Mouse (Mus musculus) heart, adult 2 months (tissue): ENCODE measurements around the gene 2010300C02Rik. TPM values are rescaled to one million over a fixed set of nuclear protein-coding genes. Genes with fewer than 3 reads are reported as not detected.

Source experiments
- DNase-seq, 2 experiments: peaks; one replicate each; pipeline ENCODE4 v3.0.0; 2021
- H3K27ac ChIP-seq: fragments of 200-600 bp; 2 replicates; pipeline ENCODE4 v1.8.1; 2022
- H3K27me3 ChIP-seq: fragments of 200-500 bp; 2 replicates; pipeline ENCODE4 v1.6.1; 2012; ENCODE audit warnings: mild to moderate bottlenecking, low read length, inconsistent platforms, mixed read lengths; ENCODE audit not compliant: control insufficient read depth, insufficient read depth
- H3K36me3 ChIP-seq: fragments of 200-500 bp; 2 replicates; pipeline ENCODE4 v1.6.1; 2012; ENCODE audit warnings: low read length, inconsistent platforms; ENCODE audit not compliant: control insufficient read depth, insufficient read depth
- H3K4me1 ChIP-seq: fragments of 200-500 bp; 2 replicates; pipeline ENCODE4 v1.6.1; 2011; ENCODE audit warnings: low read length; ENCODE audit not compliant: control insufficient read depth, insufficient read depth
- H3K4me3 ChIP-seq: fragments of 200-600 bp; 2 replicates; pipeline ENCODE4 v1.8.1; 2022
- H3K79me2 ChIP-seq: fragments of 200-500 bp; replicated peaks from 2 replicates; pipeline ENCODE4 v1.6.1; 2012; ENCODE audit warnings: mild to moderate bottlenecking, inconsistent platforms, low read length, moderate library complexity, mixed read lengths; ENCODE audit not compliant: control insufficient read depth, insufficient read depth
- H3K9ac ChIP-seq: fragments of 200-500 bp; 2 replicates; pipeline ENCODE4 v1.6.1; 2012; ENCODE audit warnings: low read depth, mild to moderate bottlenecking, control low read depth, inconsistent platforms, low read length, mixed read lengths
- CTCF ChIP-seq: fragments of 200-600 bp; IDR thresholded peaks from 2 replicates; pipeline ENCODE4 v1.8.1; 2022; ENCODE audit warnings: antibody characterized with exemption, mild to moderate bottlenecking, moderate library complexity
- EP300 ChIP-seq: fragments of 200-500 bp; IDR thresholded peaks from 2 replicates; pipeline ENCODE4 v1.6.1; 2011; ENCODE audit warnings: low read depth, low read length, control low read depth; ENCODE audit not compliant: insufficient read depth
- POLR2A ChIP-seq: fragments of 200-500 bp; IDR thresholded peaks from 2 replicates; pipeline ENCODE4 v1.6.1; 2011; ENCODE audit warnings: mild to moderate bottlenecking, low read depth, low read length, control low read depth; ENCODE audit not compliant: insufficient read depth
- WGBS: fragments of 180-500 bp; shearing (Covaris S2); methylation state at CpG from one replicate; pipeline ENCODE4 v1.1.7; 2018; 5-methylcytosine and 5-hydroxymethylcytosine counted together
- intact Hi-C: fragments of 180-260 bp; cut with DNase I; formaldehyde crosslinking; loops from one replicate; pipeline ENCODE4 v1.15.1; 2025
- polyA plus RNA-seq: library from polyadenylated mRNA; depleted of rRNA; stranded (reverse); fragments of >200 nt; gene quantifications from 2 replicates; pipeline ENCODE4 v1.2.3, GENCODE M21; 2012
- total RNA-seq, 2 experiments: library from RNA; stranded (reverse); gene quantifications; 2 replicates each; pipeline ENCODE4 v1.2.3; 2021

Gene 2010300C02Rik
- total and polyA plus RNA-seq, 3 experiments, result 0.55 to 1.1 (median 0.60) TPM

DNA sequence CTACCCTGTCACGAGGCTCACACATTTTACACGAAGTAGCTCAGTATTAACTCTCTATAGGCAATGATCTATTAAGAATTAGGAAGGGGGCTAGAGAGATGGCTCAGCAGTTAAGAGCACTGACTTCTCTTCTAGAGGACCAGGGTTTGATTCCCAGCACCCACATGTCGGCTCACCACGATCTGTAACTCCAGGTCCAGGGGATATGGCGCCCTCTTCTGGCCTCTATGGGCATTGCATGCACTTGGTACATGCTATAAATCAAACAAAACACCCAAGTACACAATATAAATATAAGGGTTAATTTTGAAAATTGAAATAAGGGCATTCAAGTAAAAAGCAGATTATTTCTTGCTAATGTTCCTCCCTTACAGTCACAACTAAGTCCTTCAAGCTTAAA lies 65.9 kb downstream of the 2010300C02Rik start:
- Histone ChIP-seq H3K36me3 (no peaks in the 10 kb centered on the region), H3K9ac (no peak overlapping the region), H3K79me2 (no peaks in the 10 kb centered on the region), H3K4me1 (no peaks in the 10 kb centered on the region), H3K4me3 (no peak overlapping the region), H3K27ac (no peak overlapping the region), H3K27me3 (no peaks in the 10 kb centered on the region)
- no peak for DNase-seq
- intact Hi-C loops, result no loop called here
- 69% methylated on average over 5 of the region's 5 CpGs for WGBS
- TF ChIP-seq CTCF (peak; percentile 48), EP300 (no peak)

DNA sequence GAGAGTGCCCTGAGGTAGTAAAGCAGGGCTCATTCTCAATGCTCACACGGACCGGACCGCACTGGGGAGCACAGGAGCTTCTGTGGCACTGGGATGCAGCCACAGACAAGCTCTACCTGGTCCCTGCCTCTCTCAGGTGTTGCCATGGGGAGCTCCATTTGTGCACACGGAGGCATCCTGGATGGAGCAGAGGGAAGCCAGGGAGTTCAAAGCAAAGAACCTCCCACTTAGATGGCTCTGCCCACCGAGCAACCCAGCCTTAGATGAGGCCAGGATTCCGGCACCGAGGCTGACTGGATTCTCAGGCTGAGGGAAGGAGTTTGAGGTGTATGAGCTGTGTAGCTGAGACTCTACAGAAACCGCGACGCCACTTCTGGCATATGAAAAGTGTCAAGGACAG lies 72.8 kb downstream of the 2010300C02Rik start:
- Histone ChIP-seq H3K36me3 (no peaks in the 10 kb centered on the region), H3K4me1 (no peaks in the 10 kb centered on the region), H3K4me3 (no peak overlapping the region), H3K9ac (no peak overlapping the region), H3K27ac (no peak overlapping the region), H3K27me3 (no peaks in the 10 kb centered on the region), H3K79me2 (no peaks in the 10 kb centered on the region)
- no peak for DNase-seq
- 86% methylated on average over 10 of the region's 10 CpGs for WGBS
- intact Hi-C loops, result no loop called here
- TF ChIP-seq CTCF (no peak), EP300 (no peak), POLR2A (no peak)

DNA sequence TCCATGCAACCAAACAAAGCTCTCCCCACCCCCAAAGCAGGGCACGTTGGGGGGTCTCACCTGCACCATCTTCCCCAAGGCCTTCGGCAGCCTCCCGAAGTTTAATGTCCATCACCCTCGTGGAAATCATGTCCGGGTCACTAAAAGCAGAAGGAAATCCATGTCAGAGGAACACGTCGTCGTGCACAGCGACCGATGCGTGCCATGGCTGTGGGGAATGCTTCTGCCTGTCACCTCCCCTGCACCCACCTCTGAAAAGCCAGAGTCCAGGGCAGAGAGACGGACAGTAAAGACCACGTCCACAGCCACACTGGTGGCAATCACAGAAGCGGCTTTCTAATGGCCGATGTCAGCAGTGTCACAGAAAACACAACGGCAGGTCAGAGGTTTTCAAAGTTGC lies 75.4 kb downstream of the 2010300C02Rik start:
- WGBS, result 89% methylated on average over 16 of the region's 16 CpGs
- Histone ChIP-seq H3K4me3 (no peak overlapping the region), H3K9ac (no peak overlapping the region), H3K27me3 (no peaks in the 10 kb centered on the region), H3K4me1 (no peaks in the 10 kb centered on the region), H3K27ac (no peak overlapping the region), H3K36me3 (no peaks in the 10 kb centered on the region), H3K79me2 (no peaks in the 10 kb centered on the region)
- no peak for DNase-seq
- TF ChIP-seq POLR2A, result no peak
- no peak for TF ChIP-seq CTCF
- TF ChIP-seq EP300, result no peak
- intact Hi-C loops, result no loop called here

DNA sequence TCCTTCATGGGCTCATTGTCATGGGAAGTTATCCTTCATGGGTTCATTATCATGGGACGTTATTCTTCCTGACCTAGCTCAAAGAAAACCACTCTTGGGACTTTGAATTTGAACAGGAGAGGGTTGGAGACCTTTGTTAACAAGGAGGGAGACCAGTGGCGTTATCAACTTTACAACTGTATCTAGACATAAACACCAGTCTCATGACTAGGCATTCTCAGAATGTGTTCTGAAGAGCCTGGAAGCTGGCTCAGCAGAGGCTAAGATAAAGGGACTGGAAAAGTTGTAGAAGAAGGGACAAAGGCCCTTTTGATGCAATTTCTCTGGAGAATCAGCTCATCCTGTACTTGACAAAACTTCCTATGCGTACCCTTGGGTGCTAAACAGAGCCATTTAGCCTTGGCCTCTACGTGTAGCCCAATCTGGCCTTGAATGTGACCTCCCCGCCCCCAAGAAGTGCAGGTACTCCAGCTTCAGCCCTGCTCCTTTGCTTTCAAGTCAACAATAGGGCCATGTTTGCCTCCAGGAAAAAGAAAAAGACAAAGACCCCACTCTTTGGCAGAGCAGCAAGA lies 76.0 kb downstream of the 2010300C02Rik start:
- intact Hi-C loops, result no loop called here
- Histone ChIP-seq H3K9ac (no peak overlapping the region), H3K36me3 (no peaks in the 10 kb centered on the region), H3K79me2 (no peaks in the 10 kb centered on the region), H3K27ac (no peak overlapping the region), H3K4me3 (no peak overlapping the region), H3K4me1 (peaks cover 2% of the 10 kb centered on the region; the same call in 1 of the 2 replicates), H3K27me3 (no peaks in the 10 kb centered on the region)
- TF ChIP-seq CTCF (no peak), EP300 (no peak), POLR2A (no peak)
- no peak for DNase-seq
- 64% methylated on average over 5 of the region's 5 CpGs for WGBS

DNA sequence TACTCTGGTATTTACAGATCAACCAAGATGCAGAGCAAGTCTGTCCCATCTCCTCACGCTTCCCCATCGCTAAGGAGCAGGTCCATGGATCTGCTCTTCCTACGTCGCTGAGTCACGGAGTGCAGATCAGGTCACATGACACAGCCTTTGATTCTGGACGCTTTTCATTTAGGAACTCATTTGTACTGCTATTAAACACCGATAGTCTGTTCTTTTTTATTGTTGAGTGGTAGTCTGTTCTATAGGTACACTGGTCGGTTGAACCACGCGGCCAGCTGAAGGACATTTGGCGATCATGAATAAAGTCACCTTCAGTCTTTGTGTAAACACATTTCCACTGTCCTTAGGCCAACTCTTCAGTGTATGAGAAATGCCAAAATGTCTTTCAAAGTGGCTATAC lies 78.5 kb downstream of the 2010300C02Rik start:
- Histone ChIP-seq H3K79me2 (no peaks in the 10 kb centered on the region), H3K4me3 (no peak overlapping the region), H3K4me1 (peaks cover 3% of the 10 kb centered on the region), H3K36me3 (no peaks in the 10 kb centered on the region), H3K27me3 (no peaks in the 10 kb centered on the region), H3K27ac (no peak overlapping the region), H3K9ac (no peak overlapping the region)
- DNase-seq, result no peak
- 83% methylated on average over 11 of the region's 11 CpGs for WGBS
- no peak for TF ChIP-seq EP300
- no peak for TF ChIP-seq POLR2A
- no peak for TF ChIP-seq CTCF
- intact Hi-C loops, result no loop called here

DNA sequence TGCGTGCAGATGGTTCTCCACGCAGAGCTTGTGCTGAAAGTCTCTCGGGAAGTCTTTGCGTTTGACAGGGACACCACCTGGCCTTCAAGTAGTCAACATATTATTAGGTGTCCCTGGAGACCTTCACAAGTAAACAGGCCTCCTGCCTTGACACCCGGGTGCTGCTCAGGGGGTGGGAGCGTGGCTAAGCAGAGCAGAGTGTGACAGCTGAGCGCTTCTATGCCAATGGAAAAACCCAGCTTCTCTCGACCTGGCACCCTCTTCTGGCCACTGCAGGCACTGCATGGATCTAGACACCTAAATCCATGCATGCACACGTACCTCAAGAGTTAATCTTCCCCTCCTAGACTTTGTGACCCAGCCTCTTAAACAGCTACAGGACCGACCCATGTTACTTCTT lies 80.8 kb downstream of the 2010300C02Rik start:
- Histone ChIP-seq H3K4me3 (peak overlapping the region; percentile 25), H3K36me3 (no peaks in the 10 kb centered on the region), H3K27ac (no peak overlapping the region; the same call in 1 of the 2 replicates), H3K79me2 (no peaks in the 10 kb centered on the region), H3K27me3 (no peaks in the 10 kb centered on the region), H3K4me1 (peaks cover 3% of the 10 kb centered on the region), H3K9ac (no peak overlapping the region)
- DNase-seq, result peak; percentile 77 to 87
- 7% methylated on average over 10 of the region's 10 CpGs for WGBS
- intact Hi-C loops, result loop anchor here (1.0 kb wide), 1 partner anchor 191 kb away; no protein-coding TSS in a partner anchor
- TF ChIP-seq POLR2A (no peak), CTCF (peak; percentile 98), EP300 (peak; percentile 75; the same call in 1 of the 2 replicates)
